Mouse (Mus musculus) hindbrain, embryonic 10.5 days (tissue): ENCODE measurements around the gene Gdpgp1. TPM values are rescaled to one million over a fixed set of nuclear protein-coding genes. Genes with fewer than 3 reads are reported as not detected.

Experiments used
- DNase-seq: peaks from one replicate; pipeline ENCODE4 v3.0.0-alpha.2; 2017; ENCODE audit warnings: low spot score
- H3K27ac ChIP-seq: fragments of 300-500 bp; sonication (generic); 2 replicates; pipeline ENCODE4 v1.5.1; 2016; ENCODE audit warnings: mild to moderate bottlenecking, moderate library complexity
- H3K27me3 ChIP-seq: fragments of 300-500 bp; sonication (generic); 2 replicates; pipeline ENCODE4 v1.6.1; 2016; ENCODE audit warnings: mild to moderate bottlenecking; ENCODE audit not compliant: poor library complexity, insufficient read depth, severe bottlenecking
- H3K36me3 ChIP-seq: fragments of 300-500 bp; sonication (generic); 2 replicates; pipeline ENCODE4 v1.6.1; 2016; ENCODE audit warnings: mild to moderate bottlenecking, moderate library complexity
- H3K4me1 ChIP-seq: fragments of 300-500 bp; sonication (generic); replicated peaks from 2 replicates; pipeline ENCODE4 v1.6.1; 2016; ENCODE audit warnings: mild to moderate bottlenecking
- H3K4me3 ChIP-seq: fragments of 300-500 bp; sonication (generic); 2 replicates; pipeline ENCODE4 v1.5.1; 2016; ENCODE audit warnings: mild to moderate bottlenecking, moderate library complexity
- H3K9me3 ChIP-seq: fragments of 300-500 bp; sonication (generic); 2 replicates; pipeline ENCODE4 v1.6.1; 2016; ENCODE audit warnings: mild to moderate bottlenecking, moderate library complexity
- WGBS: fragments of 180-500 bp; shearing (Covaris S2); methylation state at CpG from one replicate; pipeline ENCODE4 v1.1.7; 2016; 5-methylcytosine and 5-hydroxymethylcytosine counted together
- polyA plus RNA-seq: library from polyadenylated mRNA; unstranded; fragments of >200 nt; fragmentation: Nextera tagmentation; extraction: Ambion mirVana; gene quantifications from 2 replicates; pipeline ENCODE4 v1.2.1, GENCODE M21; 2016

Gene Gdpgp1
- polyA plus RNA-seq, 1 experiment from 2014 or later, result 6.5 TPM

- DNase-seq, result peak; percentile 98
- Histone ChIP-seq H3K9me3 (no peaks in the 10 kb centered on the region), H3K36me3 (peaks cover 6% of the 10 kb centered on the region), H3K4me1 (no peaks in the 10 kb centered on the region; the same call in 1 of the 2 replicates), H3K27ac (peak within 1 kb of the TSS; percentile 89), H3K4me3 (peak within 1 kb of the TSS; percentile 61), H3K27me3 (no peaks in the 10 kb centered on the region)
- under 1% methylated on average over 48 of the region's 48 CpGs for WGBS
Observed at GRCm38 (mm10) chr7:80246148-80246721, 13.6 kb downstream of the Gdpgp1 start, which contains the start of gene Ttll13. Gene Ttll13 (plus strand): TSS chr7:80246376.

- WGBS, result 66% methylated on average over 7 of the region's 7 CpGs
- H3K4me3 ChIP-seq, result peak overlapping the region; percentile 61
- no peaks in the 10 kb centered on the region for H3K36me3 ChIP-seq
- no peaks in the 10 kb centered on the region for H3K9me3 ChIP-seq
- H3K27me3 ChIP-seq, result no peaks in the 10 kb centered on the region
- H3K27ac ChIP-seq, result peak overlapping the region; percentile 89
- DNase-seq, result no peak
- no peaks in the 10 kb centered on the region; the same call in 1 of the 2 replicates for H3K4me1 ChIP-seq
Observed at GRCm38 (mm10) chr7:80246859-80247258, 14.2 kb downstream of the Gdpgp1 start.

GRCm38 (mm10) chr7:80252437-80252836, 19.8 kb downstream of the Gdpgp1 start:
- H3K36me3 ChIP-seq, result no peaks in the 10 kb centered on the region
- H3K4me3 ChIP-seq, result no peak overlapping the region
- H3K27ac ChIP-seq, result no peak overlapping the region
- 81% methylated on average over 7 of the region's 7 CpGs for WGBS
- peaks cover 16% of the 10 kb centered on the region for H3K27me3 ChIP-seq
- no peak for DNase-seq
- no peaks in the 10 kb centered on the region for H3K4me1 ChIP-seq
- no peaks in the 10 kb centered on the region for H3K9me3 ChIP-seq

GRCm38 (mm10) chr7:80252886-80253285, 20.2 kb downstream of the Gdpgp1 start:
- 88% methylated on average over 11 of the region's 11 CpGs for WGBS
- Histone ChIP-seq H3K27me3 (peaks cover 20% of the 10 kb centered on the region), H3K27ac (no peak overlapping the region)

GRCm38 (mm10) chr7:80255981-80256380, 23.3 kb downstream of the Gdpgp1 start:
- H3K27me3 ChIP-seq, result peaks cover 42% of the 10 kb centered on the region
- H3K27ac ChIP-seq, result no peak overlapping the region
- WGBS, result 68% methylated on average over 2 of the region's 2 CpGs
- no peak for DNase-seq
- H3K4me1 ChIP-seq, result peaks cover 7% of the 10 kb centered on the region
- no peaks in the 10 kb centered on the region for H3K9me3 ChIP-seq
- H3K4me3 ChIP-seq, result no peak overlapping the region
- H3K36me3 ChIP-seq, result no peaks in the 10 kb centered on the region

More at GRCm38 (mm10) chr7:80252886-80253285, 20.2 kb downstream of the Gdpgp1 start:
- Histone ChIP-seq H3K36me3 (no peaks in the 10 kb centered on the region), H3K4me3 (no peak overlapping the region), H3K9me3 (no peaks in the 10 kb centered on the region), H3K4me1 (no peaks in the 10 kb centered on the region)
- DNase-seq, result no peak

GRCm38 (mm10) chr7:80257706-80258105, 25.0 kb downstream of the Gdpgp1 start:
- no peak for DNase-seq
- no peak overlapping the region for H3K27ac ChIP-seq
- no peak overlapping the region for H3K4me3 ChIP-seq
- H3K4me1 ChIP-seq, result peaks cover 17% of the 10 kb centered on the region
- peaks cover 42% of the 10 kb centered on the region for H3K27me3 ChIP-seq
- no peaks in the 10 kb centered on the region for H3K9me3 ChIP-seq
- no peaks in the 10 kb centered on the region for H3K36me3 ChIP-seq
- 64% methylated on average over 2 of the region's 2 CpGs for WGBS

GRCm38 (mm10) chr7:80260625-80261371, 28.1 kb downstream of the Gdpgp1 start, which contains the start of gene Ngrn:
Gene Ngrn (plus strand): TSS chr7:80261215.
- WGBS, result 25% methylated on average over 40 of the region's 40 CpGs
- Histone ChIP-seq H3K9me3 (no peaks in the 10 kb centered on the region), H3K27me3 (peaks cover 33% of the 10 kb centered on the region), H3K4me3 (peak within 1 kb of the TSS; percentile 80), H3K36me3 (peaks cover 29% of the 10 kb centered on the region), H3K4me1 (peaks cover 17% of the 10 kb centered on the region), H3K27ac (peak within 1 kb of the TSS; percentile 90)
- DNase-seq, result peak; percentile 89

- Histone ChIP-seq H3K4me3 (peak overlapping the region; percentile 80), H3K36me3 (peaks cover 35% of the 10 kb centered on the region), H3K27ac (peak overlapping the region; percentile 90), H3K4me1 (peaks cover 17% of the 10 kb centered on the region), H3K9me3 (no peaks in the 10 kb centered on the region), H3K27me3 (peaks cover 33% of the 10 kb centered on the region)
- WGBS, result under 1% methylated on average over 32 of the region's 32 CpGs
- DNase-seq, result no peak
Observed at GRCm38 (mm10) chr7:80261372-80261990, 28.8 kb downstream of the Gdpgp1 start.

GRCm38 (mm10) chr7:80264606-80265005, 31.9 kb downstream of the Gdpgp1 start:
- H3K9me3 ChIP-seq, result no peaks in the 10 kb centered on the region
- H3K4me3 ChIP-seq, result no peak overlapping the region
- peaks cover 42% of the 10 kb centered on the region for H3K36me3 ChIP-seq
- no peak for DNase-seq
- WGBS, result 96% methylated on average over 12 of the region's 12 CpGs
- H3K27ac ChIP-seq, result no peak overlapping the region
- H3K4me1 ChIP-seq, result peaks cover 27% of the 10 kb centered on the region
- H3K27me3 ChIP-seq, result peaks cover 5% of the 10 kb centered on the region

- H3K36me3 ChIP-seq, result peaks cover 53% of the 10 kb centered on the region
- H3K27me3 ChIP-seq, result no peaks in the 10 kb centered on the region
- no peaks in the 10 kb centered on the region for H3K9me3 ChIP-seq
- 76% methylated on average over 1 of the region's 1 CpGs for WGBS
- DNase-seq, result no peak
- no peak overlapping the region for H3K4me3 ChIP-seq
- no peak overlapping the region for H3K27ac ChIP-seq
- peaks cover 21% of the 10 kb centered on the region for H3K4me1 ChIP-seq
Observed at GRCm38 (mm10) chr7:80267764-80268163, 35.1 kb downstream of the Gdpgp1 start.

GRCm38 (mm10) chr7:80268897-80269750, 36.5 kb downstream of the Gdpgp1 start, which contains the start of gene Vps33b:
Gene Vps33b (plus strand): TSS chr7:80269649.
- Histone ChIP-seq H3K4me1 (peaks cover 21% of the 10 kb centered on the region), H3K27ac (peak within 1 kb of the TSS; percentile 86), H3K4me3 (peak within 1 kb of the TSS; percentile 87), H3K9me3 (peaks cover 8% of the 10 kb centered on the region; the same call in 1 of the 2 replicates), H3K36me3 (peaks cover 55% of the 10 kb centered on the region), H3K27me3 (no peaks in the 10 kb centered on the region)
- DNase-seq, result peak; percentile 92
- 4% methylated on average over 21 of the region's 21 CpGs for WGBS

GRCm38 (mm10) chr7:80269751-80270255, 37.1 kb downstream of the Gdpgp1 start:
- H3K9me3 ChIP-seq, result peaks cover 15% of the 10 kb centered on the region
- no peak for DNase-seq
- H3K4me1 ChIP-seq, result peaks cover 21% of the 10 kb centered on the region
- 1% methylated on average over 23 of the region's 23 CpGs for WGBS
- H3K4me3 ChIP-seq, result peak overlapping the region; percentile 87
- H3K27ac ChIP-seq, result peak overlapping the region; percentile 86
- H3K36me3 ChIP-seq, result peaks cover 55% of the 10 kb centered on the region
- H3K27me3 ChIP-seq, result no peaks in the 10 kb centered on the region
